Mouse (Mus musculus) adrenal gland, adult 2 months (tissue): ENCODE results near the gene Hoxd1. TPM values are rescaled to one million over a fixed set of nuclear protein-coding genes. Genes with fewer than 3 reads are reported as not detected.

ENCODE experiments used
- DNase-seq: peaks from one replicate; pipeline ENCODE4 v3.0.0; 2021
- microRNA-seq, 2 experiments: library from miRNA; unstranded; fragments of <30 nt; microRNA quantifications; one replicate each; pipeline ENCODE4 v1.2.0; 2021
- polyA plus RNA-seq: library from polyadenylated mRNA; depleted of rRNA; stranded (reverse); fragments of >200 nt; gene quantifications from 2 replicates; pipeline ENCODE4 v1.2.3, GENCODE M21; 2012; rRNA removed
- total RNA-seq, 2 experiments: library from RNA; stranded (reverse); gene quantifications; 2 replicates each; pipeline ENCODE4 v1.2.3; 2021

The Hoxd1 gene
- total and polyA plus RNA-seq, 3 experiments = not detected

DNA sequence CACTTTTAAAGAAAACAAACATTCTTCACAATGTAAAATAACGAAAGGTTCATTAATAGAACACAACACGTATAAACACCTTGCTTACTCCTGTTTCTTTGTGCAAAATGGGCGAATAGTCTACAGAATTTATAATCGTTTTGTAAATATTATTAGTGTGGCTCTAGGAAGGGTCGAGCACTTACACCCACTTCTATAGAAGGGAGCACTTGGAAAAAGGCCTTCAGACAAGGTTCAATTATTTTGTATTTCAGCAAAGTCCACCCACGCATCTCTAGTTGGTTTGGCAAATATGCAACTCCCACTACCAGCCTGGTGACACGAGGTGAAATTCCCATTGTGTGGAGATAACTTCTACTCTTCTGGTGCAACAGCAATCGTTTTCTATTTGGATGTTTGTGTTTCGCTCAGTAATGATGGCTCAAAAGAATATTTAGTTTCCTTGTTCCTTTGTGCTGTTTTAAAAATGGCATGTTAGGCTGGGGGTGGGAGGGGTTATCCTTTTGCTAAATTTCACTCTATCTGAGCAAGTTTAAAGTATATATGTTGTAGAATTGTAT, 14.3 kb upstream of the Hoxd1 start:
- no peak for DNase-seq

- peak; percentile 57 for DNase-seq
Measured at GRCm38 (mm10) chr2:74749337-74750121, 13.3 kb upstream of the Hoxd1 start.

DNA sequence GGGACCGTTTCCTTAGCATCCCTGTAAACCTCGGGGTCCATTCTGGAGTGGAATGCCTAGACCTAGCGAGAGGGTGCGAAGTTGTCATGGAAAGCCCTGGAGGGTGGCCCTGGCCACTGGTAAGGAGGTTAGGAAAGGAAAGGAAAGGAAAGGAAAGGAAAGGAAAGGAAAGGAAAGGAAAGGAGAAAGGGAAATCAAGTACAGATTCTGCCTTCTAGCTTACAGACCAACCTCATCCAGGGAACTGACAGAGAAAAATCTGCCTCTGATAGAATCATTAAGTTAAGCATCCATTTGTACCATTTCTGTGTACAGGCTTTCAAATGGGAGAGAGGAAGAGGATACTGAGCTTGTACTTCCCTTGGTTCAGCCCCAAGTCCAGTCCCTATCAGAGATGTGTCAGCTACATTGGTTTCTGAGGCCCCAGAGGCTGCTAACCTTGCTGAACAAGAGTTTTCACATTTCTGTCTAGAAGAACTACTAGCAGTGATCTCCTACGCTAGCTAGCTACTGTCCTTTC, 12.0 kb upstream of the Hoxd1 start:
- DNase-seq = no peak

GRCm38 (mm10) chr2:74751861-74752260, 10.9 kb upstream of the Hoxd1 start:
- DNase-seq = no peak

- no peak for DNase-seq
Measured at GRCm38 (mm10) chr2:74752431-74753174, 10.2 kb upstream of the Hoxd1 start.

DNA sequence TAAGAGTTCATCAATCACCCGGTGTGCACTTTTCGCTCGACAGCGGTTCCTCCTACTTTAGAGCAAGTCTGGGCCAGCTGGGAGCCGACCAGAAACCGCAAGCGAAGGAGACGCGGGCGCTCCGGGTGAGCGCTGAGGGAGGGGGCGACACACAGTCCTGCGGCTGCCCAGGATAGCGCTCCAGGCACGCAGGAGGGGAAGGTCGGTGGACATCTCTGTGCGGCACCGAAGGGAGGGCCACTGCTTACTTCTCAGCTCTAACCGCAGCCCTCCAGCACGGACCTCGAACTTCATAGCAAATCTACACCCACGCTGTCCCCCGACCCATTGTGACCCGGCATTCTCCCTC, 9.6 kb upstream of the Hoxd1 start:
- no peak for DNase-seq

GRCm38 (mm10) chr2:74753711-74754110, 9.1 kb upstream of the Hoxd1 start:
- no peak for DNase-seq

GRCm38 (mm10) chr2:74760146-74760545, 2.6 kb upstream of the Hoxd1 start:
- no peak for DNase-seq

- DNase-seq = no peak
Measured at GRCm38 (mm10) chr2:74761941-74762340, 839 bp upstream of the Hoxd1 start.

- no peak for DNase-seq
Measured at GRCm38 (mm10) chr2:74763245-74763735, 510 bp downstream of the Hoxd1 start.

DNA sequence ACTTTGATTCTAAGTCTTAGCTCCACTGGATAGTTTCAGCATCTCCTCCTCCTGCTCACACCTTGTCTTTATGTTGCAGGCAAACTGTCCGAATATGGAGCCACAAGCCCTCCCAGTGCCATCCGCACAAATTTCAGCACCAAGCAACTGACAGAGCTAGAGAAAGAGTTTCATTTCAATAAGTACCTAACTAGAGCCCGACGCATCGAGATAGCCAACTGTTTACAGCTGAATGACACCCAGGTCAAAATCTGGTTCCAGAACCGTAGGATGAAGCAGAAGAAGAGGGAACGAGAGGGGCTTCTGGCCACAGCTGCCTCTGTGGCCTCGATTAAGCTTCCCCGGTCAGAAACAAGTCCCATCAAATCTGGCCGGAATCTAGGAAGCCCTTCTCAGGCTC, 1.2 kb downstream of the Hoxd1 start:
- no peak for DNase-seq

DNA sequence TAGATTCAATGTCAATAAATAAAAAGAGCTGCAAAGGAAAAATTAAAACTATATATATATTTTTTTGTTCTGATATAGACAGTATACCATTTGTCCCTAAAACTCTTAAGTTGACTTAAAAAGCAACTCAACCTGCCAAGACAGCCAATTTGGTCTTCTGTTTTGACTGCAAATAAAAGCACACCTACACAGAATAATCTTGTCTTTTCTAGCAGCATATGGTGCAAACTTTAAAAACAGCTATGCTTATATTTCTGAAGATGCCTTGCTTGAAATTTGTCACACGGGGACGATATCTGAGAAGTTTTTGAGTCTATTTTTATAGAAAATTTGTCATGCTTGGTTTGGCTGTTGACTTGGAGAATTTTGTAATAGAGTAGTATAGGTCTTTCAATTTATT, 11.6 kb downstream of the Hoxd1 start:
- DNase-seq = no peak

- no peak for DNase-seq
Measured at GRCm38 (mm10) chr2:74777536-74778275, 14.9 kb downstream of the Hoxd1 start.

- DNase-seq = no peak
Measured at GRCm38 (mm10) chr2:74781386-74781785, 18.6 kb downstream of the Hoxd1 start.

DNA sequence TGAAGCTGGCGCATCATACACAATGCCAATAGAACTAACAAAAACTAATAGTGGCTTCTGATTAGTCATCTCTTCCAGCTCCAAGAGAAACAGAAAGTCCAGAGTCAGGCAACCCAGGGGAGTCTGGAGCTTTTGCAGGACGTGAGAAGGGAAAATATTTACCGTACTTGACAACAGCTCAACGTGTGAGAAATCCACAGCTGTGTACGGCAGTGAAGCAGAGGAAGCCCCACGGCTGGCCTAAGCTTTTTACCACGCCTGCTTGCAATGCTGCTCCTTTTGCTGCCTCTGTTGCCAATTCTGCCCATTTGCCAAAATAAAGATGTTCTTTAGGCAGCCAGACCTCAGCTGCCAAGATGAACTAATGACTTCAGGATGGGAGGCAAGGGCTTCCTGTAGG, 32.8 kb downstream of the Hoxd1 start:
- no peak for DNase-seq

- DNase-seq = no peak
Measured at GRCm38 (mm10) chr2:74808431-74808830, 45.7 kb downstream of the Hoxd1 start.

Small RNAs within 50 kb of the gene (microRNA-seq; reads per million reads assigned to microRNA genes)
- gene Mir10b = 16,505 to 18,820 reads per million in 2 experiments

Other genes with a start within 250 kb of the Hoxd1 start
- 10 to 100 TPM; 12.0 to 13.5 TPM for gene Lnpk, start 183.5 kb upstream of the Hoxd1 start, total RNA-seq
- gene Lnpk, start 183.5 kb upstream of the Hoxd1 start, polyA plus RNA-seq = 4.6 and 6.4 TPM in 2 replicates
- not detected for gene Evx2, start 103.4 kb upstream of the Hoxd1 start, total RNA-seq
- gene Evx2, start 103.4 kb upstream of the Hoxd1 start, polyA plus RNA-seq = not detected in 2 replicates
- not detected for gene Hoxd13, start 94.7 kb upstream of the Hoxd1 start, total RNA-seq
- gene Hoxd13, start 94.7 kb upstream of the Hoxd1 start, polyA plus RNA-seq = not detected in 2 replicates
- not detected for gene Hoxd12, start 88.0 kb upstream of the Hoxd1 start, total RNA-seq
- not detected in 2 replicates for gene Hoxd12, start 88.0 kb upstream of the Hoxd1 start, polyA plus RNA-seq
- gene Hoxd11, start 83.4 kb upstream of the Hoxd1 start, total RNA-seq = not detected
- not detected in 2 replicates for gene Hoxd11, start 83.4 kb upstream of the Hoxd1 start, polyA plus RNA-seq
- gene Hoxd10, start 71.1 kb upstream of the Hoxd1 start, total RNA-seq = not detected
- gene Hoxd10, start 71.1 kb upstream of the Hoxd1 start, polyA plus RNA-seq = not detected in 2 replicates
- gene Hoxd9, start 65.3 kb upstream of the Hoxd1 start, total RNA-seq = 1 to 10 TPM; 3.3 to 7.8 TPM
- 6.5 and 9.0 TPM in 2 replicates for gene Hoxd9, start 65.3 kb upstream of the Hoxd1 start, polyA plus RNA-seq
- 10 to 100 TPM; 27.9 to 34.7 TPM for gene Hoxd8, start 58.4 kb upstream of the Hoxd1 start, total RNA-seq
- 19.7 and 52.7 TPM in 2 replicates for gene Hoxd8, start 58.4 kb upstream of the Hoxd1 start, polyA plus RNA-seq
- 1 to 10 TPM in 1 of 2 experiments, under 1 TPM in 1; 0.62 to 1.0 TPM for gene Hoxd3, start 51.1 kb upstream of the Hoxd1 start, total RNA-seq
- 10.6 and 11.1 TPM in 2 replicates for gene Hoxd3, start 51.1 kb upstream of the Hoxd1 start, polyA plus RNA-seq
- 10 to 100 TPM; 16.7 to 19.3 TPM for gene Hoxd4, start 51.1 kb upstream of the Hoxd1 start, total RNA-seq
- gene Hoxd4, start 51.1 kb upstream of the Hoxd1 start, polyA plus RNA-seq = 72.3 and 92.5 TPM in 2 replicates
- gene Gm28230, start 36.3 kb upstream of the Hoxd1 start, total RNA-seq = 1 to 10 TPM; 1.3 to 2.5 TPM
- gene Gm28230, start 36.3 kb upstream of the Hoxd1 start, polyA plus RNA-seq = 1.3 and 2.7 TPM in 2 replicates
- gene Mtx2, start 62.8 kb downstream of the Hoxd1 start, total RNA-seq = 10 to 100 TPM; 73.3 to 90.3 TPM
- 153 and 169 TPM in 2 replicates for gene Mtx2, start 62.8 kb downstream of the Hoxd1 start, polyA plus RNA-seq